Mouse (Mus musculus): ENCODE measurements at regions not wholly inside any gene's neighbourhood (a gene's known extent, or its start where the extent isn't known, plus 50 kb on each side); places are given as distances from the start of the nearest gene placed in this dataset.

GRCm38 (mm10) chr12:86823855-86824589 lies 60.6 kb downstream of the Irf2bpl start:
- no peaks in the 10 kb centered on the region for H3K27me3 ChIP-seq (ENCODE audit: control insufficient read depth, insufficient read depth, low read length)
- peak overlapping the region; percentile 44 for H3K4me3 ChIP-seq (ENCODE audit: low read depth, low read length)
- peak overlapping the region; percentile 71 for H3K27ac ChIP-seq (ENCODE audit: insufficient read depth, low read depth, low read length)
- H3K36me3 ChIP-seq (ENCODE audit: control insufficient read depth, insufficient read depth, low read length): no peaks in the 10 kb centered on the region
- H3K4me1 ChIP-seq (ENCODE audit: control insufficient read depth, insufficient read depth, insufficient read length, low read length): peaks cover 18% of the 10 kb centered on the region
- WGBS: 5% methylated on average over 29 of the region's 29 CpGs
- TF ChIP-seq CTCF (IDR thresholded peaks at IDR 0.05; ENCODE audit: extremely low read depth, insufficient read length, insufficient replicate concordance, low read depth, low read length) (no peak), POLR2A (IDR thresholded peaks at IDR 0.05; ENCODE audit: low read depth, low read length) (no peak)

GRCm38 (mm10) chr12:86823488-86823854 lies 61.1 kb downstream of the Irf2bpl start:
- 62% methylated on average over 4 of the region's 4 CpGs for WGBS
- no peaks in the 10 kb centered on the region for H3K27me3 ChIP-seq (ENCODE audit: control insufficient read depth, insufficient read depth, low read length)
- peak overlapping the region; percentile 71 for H3K27ac ChIP-seq (ENCODE audit: insufficient read depth, low read depth, low read length)
- peaks cover 18% of the 10 kb centered on the region for H3K4me1 ChIP-seq (ENCODE audit: control insufficient read depth, insufficient read depth, insufficient read length, low read length)
- no peaks in the 10 kb centered on the region for H3K36me3 ChIP-seq (ENCODE audit: control insufficient read depth, insufficient read depth, low read length)
- TF ChIP-seq POLR2A (IDR thresholded peaks at IDR 0.05; ENCODE audit: low read depth, low read length): no peak
- no peak for TF ChIP-seq CTCF (IDR thresholded peaks at IDR 0.05; ENCODE audit: extremely low read depth, insufficient read length, insufficient replicate concordance, low read depth, low read length)
- peak overlapping the region; percentile 44 for H3K4me3 ChIP-seq (ENCODE audit: low read depth, low read length)

- Histone ChIP-seq H3K36me3 (ENCODE audit: control insufficient read depth, insufficient read depth, low read length) (no peaks in the 10 kb centered on the region), H3K4me1 (ENCODE audit: control insufficient read depth, insufficient read depth, insufficient read length, low read length) (peaks cover 10% of the 10 kb centered on the region), H3K4me3 (ENCODE audit: low read depth, low read length) (no peak overlapping the region), H3K27me3 (ENCODE audit: control insufficient read depth, insufficient read depth, low read length) (no peaks in the 10 kb centered on the region), H3K27ac (ENCODE audit: insufficient read depth, low read depth, low read length) (no peak overlapping the region)
- WGBS: 85% methylated on average over 6 of the region's 6 CpGs
- no peak for TF ChIP-seq CTCF (IDR thresholded peaks at IDR 0.05; ENCODE audit: extremely low read depth, insufficient read length, insufficient replicate concordance, low read depth, low read length)
- TF ChIP-seq POLR2A (IDR thresholded peaks at IDR 0.05; ENCODE audit: low read depth, low read length): no peak
Observed at GRCm38 (mm10) chr12:86821183-86821582, 63.4 kb downstream of the Irf2bpl start.

GRCm38 (mm10) chr12:86819568-86819967 lies 65.0 kb downstream of the Irf2bpl start:
- 90% methylated on average over 6 of the region's 6 CpGs for WGBS
- Histone ChIP-seq H3K27ac (ENCODE audit: insufficient read depth, low read depth, low read length) (no peak overlapping the region), H3K4me3 (ENCODE audit: low read depth, low read length) (no peak overlapping the region), H3K36me3 (ENCODE audit: control insufficient read depth, insufficient read depth, low read length) (no peaks in the 10 kb centered on the region), H3K4me1 (ENCODE audit: control insufficient read depth, insufficient read depth, insufficient read length, low read length) (peaks cover 2% of the 10 kb centered on the region), H3K27me3 (ENCODE audit: control insufficient read depth, insufficient read depth, low read length) (no peaks in the 10 kb centered on the region)
- TF ChIP-seq POLR2A (IDR thresholded peaks at IDR 0.05; ENCODE audit: low read depth, low read length) (no peak), CTCF (IDR thresholded peaks at IDR 0.05; ENCODE audit: extremely low read depth, insufficient read length, insufficient replicate concordance, low read depth, low read length) (no peak)

- no peaks in the 10 kb centered on the region for H3K27me3 ChIP-seq (ENCODE audit: control insufficient read depth, insufficient read depth, low read length)
- 65% methylated on average over 5 of the region's 5 CpGs for WGBS
- H3K36me3 ChIP-seq (ENCODE audit: control insufficient read depth, insufficient read depth, low read length): no peaks in the 10 kb centered on the region
- TF ChIP-seq POLR2A (IDR thresholded peaks at IDR 0.05; ENCODE audit: low read depth, low read length): no peak
- no peak overlapping the region for H3K27ac ChIP-seq (ENCODE audit: insufficient read depth, low read depth, low read length)
- no peaks in the 10 kb centered on the region; the same call in none of the 2 replicates for H3K4me1 ChIP-seq (ENCODE audit: control insufficient read depth, insufficient read depth, insufficient read length, low read length)
- no peak overlapping the region for H3K4me3 ChIP-seq (ENCODE audit: low read depth, low read length)
Observed at GRCm38 (mm10) chr12:86819163-86819562, 65.4 kb downstream of the Irf2bpl start.

GRCm38 (mm10) chr12:86818201-86818600 lies 66.4 kb downstream of the Irf2bpl start:
- Histone ChIP-seq H3K4me1 (ENCODE audit: control insufficient read depth, insufficient read depth, insufficient read length, low read length) (no peaks in the 10 kb centered on the region; the same call in none of the 2 replicates), H3K27me3 (ENCODE audit: control insufficient read depth, insufficient read depth, low read length) (no peaks in the 10 kb centered on the region), H3K27ac (ENCODE audit: insufficient read depth, low read depth, low read length) (no peak overlapping the region), H3K4me3 (ENCODE audit: low read depth, low read length) (no peak overlapping the region), H3K36me3 (ENCODE audit: control insufficient read depth, insufficient read depth, low read length) (no peaks in the 10 kb centered on the region)
- TF ChIP-seq POLR2A (IDR thresholded peaks at IDR 0.05; ENCODE audit: low read depth, low read length) (no peak), CTCF (IDR thresholded peaks at IDR 0.05; ENCODE audit: extremely low read depth, insufficient read length, insufficient replicate concordance, low read depth, low read length) (no peak)
- WGBS: 59% methylated on average over 2 of the region's 2 CpGs

GRCm38 (mm10) chr12:86816702-86817610 lies 67.6 kb downstream of the Irf2bpl start:
- 64% methylated on average over 11 of the region's 11 CpGs for WGBS
- no peaks in the 10 kb centered on the region for H3K36me3 ChIP-seq (ENCODE audit: control insufficient read depth, insufficient read depth, low read length)
- no peak overlapping the region for H3K4me3 ChIP-seq (ENCODE audit: low read depth, low read length)
- no peaks in the 10 kb centered on the region; the same call in none of the 2 replicates for H3K4me1 ChIP-seq (ENCODE audit: control insufficient read depth, insufficient read depth, insufficient read length, low read length)
- H3K27me3 ChIP-seq (ENCODE audit: control insufficient read depth, insufficient read depth, low read length): no peaks in the 10 kb centered on the region
- TF ChIP-seq CTCF (IDR thresholded peaks at IDR 0.05; ENCODE audit: extremely low read depth, insufficient read length, insufficient replicate concordance, low read depth, low read length): no peak
- no peak for TF ChIP-seq POLR2A (IDR thresholded peaks at IDR 0.05; ENCODE audit: low read depth, low read length)
- H3K27ac ChIP-seq (ENCODE audit: insufficient read depth, low read depth, low read length): no peak overlapping the region

All from small intestine, adult 2 months (tissue).